Mouse (Mus musculus): ENCODE data around the gene Gm17622.

The Gm17622 gene

GRCm38 (mm10) chr13:96511893-96512292 is 21.4 kb downstream of the Gm17622 start:
- no peak for DNase-seq

DNA sequence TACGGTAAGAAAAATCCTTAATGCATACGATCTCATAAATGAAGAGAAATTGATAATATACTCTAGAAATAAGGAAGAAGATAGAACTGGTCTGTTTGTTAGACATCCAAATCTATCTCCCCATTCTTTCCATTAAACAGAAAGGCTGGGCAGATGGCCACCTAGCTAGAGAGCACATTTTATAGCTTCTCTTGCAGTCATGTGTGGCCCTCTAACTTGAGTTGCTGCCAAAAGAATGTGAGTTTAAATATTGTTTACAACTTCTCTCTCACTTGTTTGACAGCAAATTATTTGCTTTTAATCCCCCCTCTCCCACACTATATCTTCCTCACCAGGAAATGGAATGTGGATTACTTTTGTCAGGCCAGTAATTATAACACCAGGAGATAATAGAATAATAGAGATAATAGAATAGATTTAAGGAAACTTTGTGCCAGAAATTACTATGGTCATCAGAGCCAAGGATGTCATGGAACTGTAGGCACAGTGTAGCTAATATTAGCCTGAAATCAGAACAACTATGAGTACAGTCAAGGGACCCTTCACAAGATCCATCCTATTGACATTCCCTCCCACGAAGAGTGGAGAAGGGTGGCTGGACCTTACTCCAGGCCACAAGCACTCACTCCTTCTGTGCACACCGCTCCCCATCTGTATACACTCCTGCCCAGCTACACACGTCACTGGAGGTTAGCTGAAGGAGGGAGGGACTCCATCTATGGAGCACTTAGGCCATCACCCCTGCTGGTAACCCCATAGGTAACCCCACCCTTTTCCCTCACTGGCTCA is 23.8 kb downstream of the Gm17622 start:
- DNase-seq: no peak

- no peak for DNase-seq
These were observed 25.7 kb downstream of the Gm17622 start for GRCm38 (mm10) chr13:96516249-96516648.

GRCm38 (mm10) chr13:96517335-96517734 is 26.8 kb downstream of the Gm17622 start:
- DNase-seq: no peak

DNA sequence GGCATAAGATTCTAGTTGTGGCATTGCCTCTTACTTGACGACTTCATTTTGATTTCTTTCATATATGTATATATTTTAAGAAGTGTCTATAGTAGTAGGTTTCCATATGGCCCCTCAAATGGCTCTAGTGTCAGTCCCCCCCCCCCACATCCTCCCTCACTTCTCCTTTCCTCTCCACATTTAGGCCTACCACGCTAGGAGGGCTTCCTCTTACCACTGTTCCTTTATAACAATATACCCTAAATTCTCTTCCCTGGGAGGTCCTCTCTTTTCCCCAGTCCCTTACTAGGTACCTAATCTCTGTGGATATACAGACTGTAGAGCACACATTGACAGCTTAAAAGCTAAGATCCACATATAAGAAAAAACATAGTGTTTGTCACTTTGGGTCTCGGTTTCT is 30.8 kb downstream of the Gm17622 start:
- DNase-seq: no peak

DNA sequence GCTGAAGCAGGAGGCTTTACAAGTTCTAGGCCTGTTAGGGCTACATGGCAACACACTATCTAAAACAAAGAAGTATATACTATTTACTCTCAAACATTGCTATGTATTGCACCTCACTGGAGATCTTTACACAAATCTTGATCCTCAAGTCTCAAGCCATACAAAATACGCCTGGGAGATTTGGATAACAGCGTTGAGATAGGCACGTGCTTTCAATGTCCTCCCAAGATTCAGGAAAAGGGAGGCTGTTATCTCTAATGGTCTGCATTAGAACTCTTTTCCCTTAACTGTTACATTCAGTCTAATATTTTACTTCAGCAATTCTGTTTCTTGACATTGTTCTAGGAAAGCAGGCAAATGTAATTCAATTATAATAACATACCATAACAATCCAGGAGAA is 36.5 kb downstream of the Gm17622 start:
- no peak for DNase-seq

- no peak for DNase-seq
These were observed 37.3 kb downstream of the Gm17622 start for GRCm38 (mm10) chr13:96527856-96528255.

DNA sequence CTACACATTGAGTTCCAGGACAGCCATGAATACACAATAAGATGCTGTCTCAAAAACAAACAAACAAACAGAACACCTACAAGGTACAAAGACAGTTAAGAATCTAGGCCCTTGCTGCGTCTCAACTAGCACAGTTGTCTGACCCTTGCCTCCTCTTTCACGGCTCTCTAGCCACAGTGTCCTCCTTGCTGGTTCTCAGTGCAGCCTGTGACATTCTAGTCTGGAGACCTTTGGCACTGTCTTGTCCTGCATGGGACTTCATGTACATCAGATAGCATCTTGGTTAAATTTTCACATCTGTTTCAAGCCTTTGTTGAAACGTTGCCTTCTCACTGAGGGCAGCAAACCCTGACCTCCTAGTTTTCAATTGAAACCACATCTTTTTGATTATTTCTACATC is 38.2 kb downstream of the Gm17622 start:
- no peak for DNase-seq

DNA sequence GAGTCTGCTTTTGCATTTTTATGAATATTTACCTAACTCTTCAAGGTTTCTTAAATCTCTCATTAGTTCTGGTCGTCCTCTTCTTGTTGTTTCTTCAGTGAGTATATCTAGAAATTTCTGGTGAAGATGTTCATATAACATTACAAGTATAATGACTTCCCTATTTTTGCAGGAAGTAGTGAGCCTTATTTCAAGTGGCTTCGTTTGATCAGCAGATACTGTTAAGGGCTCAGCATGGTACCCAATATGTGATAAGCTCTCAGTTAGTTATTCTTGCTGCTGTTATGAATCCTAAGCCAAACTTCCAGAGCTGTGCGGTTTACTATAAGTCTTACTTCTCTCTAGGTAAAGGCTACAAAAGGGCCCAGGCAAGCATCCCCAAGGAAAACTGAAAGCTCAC is 39.0 kb downstream of the Gm17622 start:
- DNase-seq: no peak

GRCm38 (mm10) chr13:96530064-96530463 is 39.5 kb downstream of the Gm17622 start:
- DNase-seq: no peak

DNA sequence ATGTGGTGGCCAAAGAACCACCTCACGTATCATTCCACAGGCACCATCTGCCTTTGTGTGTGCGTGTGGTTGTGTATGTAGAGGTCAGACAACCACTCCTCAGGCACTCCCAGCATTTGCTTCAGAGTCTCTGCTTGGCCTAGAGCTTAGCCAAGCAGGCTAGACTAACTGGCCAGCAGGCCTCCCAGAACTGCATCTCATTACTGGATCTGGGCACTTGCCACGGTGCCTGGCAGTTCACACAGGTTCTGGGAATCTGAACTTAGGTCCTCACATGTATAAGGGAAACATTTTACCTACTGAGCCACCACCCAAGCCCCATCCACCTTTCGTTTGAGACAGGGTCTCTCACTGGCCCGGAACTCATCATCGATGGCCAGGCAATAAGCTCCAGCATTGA is 41.6 kb downstream of the Gm17622 start:
- no peak for DNase-seq

GRCm38 (mm10) chr13:96533742-96534141 is 43.2 kb downstream of the Gm17622 start:
- no peak for DNase-seq

DNA sequence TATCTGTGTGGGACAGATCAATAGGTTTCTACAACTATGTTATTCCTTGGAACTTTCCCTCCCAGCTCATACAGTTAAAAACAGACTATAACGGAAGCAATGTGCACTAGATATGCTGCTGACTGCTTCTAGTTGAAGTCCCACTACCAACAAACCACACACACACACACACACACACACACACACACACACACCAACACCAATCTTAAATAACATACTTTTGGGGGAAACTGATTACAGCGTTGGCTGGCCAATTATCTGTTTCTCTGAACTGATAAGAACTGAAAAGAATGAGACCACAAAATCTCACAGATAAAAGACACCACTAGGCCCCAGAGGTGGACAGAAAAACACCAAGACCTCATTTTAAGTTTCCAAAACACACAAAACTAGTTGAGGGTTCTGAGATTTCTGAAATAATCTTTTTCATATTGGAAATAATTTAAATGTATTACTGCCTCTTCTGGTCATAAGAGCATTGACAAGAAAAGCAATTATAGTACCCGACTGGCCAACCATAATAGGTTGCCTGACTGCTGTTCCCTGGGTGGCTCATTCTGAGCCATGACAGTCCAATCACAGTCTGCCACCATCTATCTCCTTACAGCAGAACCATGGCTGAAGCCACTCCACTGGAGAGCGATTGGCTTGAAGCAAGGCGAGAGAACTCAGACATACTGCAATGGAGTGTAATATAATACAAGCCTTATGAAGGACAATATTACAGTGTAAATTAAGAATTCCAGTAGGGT is 46.5 kb downstream of the Gm17622 start:
- no peak for DNase-seq

GRCm38 (mm10) chr13:96538103-96538502 is 47.6 kb downstream of the Gm17622 start:
- no peak for DNase-seq

All from cerebellum, adult 9-10 months (tissue).